Mouse (Mus musculus) G1E (cell line): Measurements from ENCODE around the gene Lmo7.

Experiments
- CTCF ChIP-seq: IDR thresholded peaks from 2 replicates; pipeline ENCODE4 v1.5.1; 2012; ENCODE audit warnings: low read depth, low read length, inconsistent platforms, mixed read lengths
- GATA1 ChIP-seq: IDR thresholded peaks from 2 replicates; pipeline ENCODE4 v1.6.1; 2012; ENCODE audit warnings: borderline replicate concordance, low read length, inconsistent platforms, mixed read lengths
- TAL1 ChIP-seq: conservative IDR thresholded peaks from 2 replicates; pipeline ENCODE4 v1.6.1; 2012; ENCODE audit warnings: low read depth, low read length, inconsistent platforms, mixed read lengths

- TF ChIP-seq TAL1, result no peak
- TF ChIP-seq CTCF, result no peak
- no peak for TF ChIP-seq GATA1
Observed at GRCm38 (mm10) chr14:101780016-101780415, 50.3 kb downstream of the Lmo7 start.
